Mouse (Mus musculus): Measurements from ENCODE around the gene Olfr110. TPM values are rescaled to one million over a fixed set of nuclear protein-coding genes. Genes with fewer than 3 reads are reported as not detected.
"Not testable (repeated sequence)": the region's sequence is repeated elsewhere in the genome, so short reads cannot be mapped to it uniquely, and the experiment has no call there.

Olfr110 gene
- total and polyA plus RNA-seq, 3 experiments = not detected

DNA sequence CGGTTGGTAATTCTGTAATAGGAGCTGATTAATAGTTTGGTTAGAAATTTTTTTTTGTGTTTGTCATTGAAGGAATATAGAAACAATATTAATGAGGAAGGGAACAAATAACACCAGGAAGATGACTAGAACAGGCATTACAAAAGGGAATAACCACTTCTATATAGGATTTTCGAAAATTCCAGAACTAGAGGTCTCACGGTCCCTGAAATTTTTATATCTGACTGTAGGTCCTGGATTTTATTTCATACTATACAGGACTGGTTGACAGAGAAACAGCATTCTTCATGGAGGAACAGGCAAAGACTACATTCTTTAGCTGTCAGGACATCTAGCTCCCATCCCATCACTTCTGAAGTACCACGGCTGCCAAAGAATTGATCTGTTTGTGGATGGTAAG is 15.5 kb downstream of the Olfr110 start, which contains the start of gene Olfr111:
Gene Olfr111 (plus strand): TSS at position 301 of the 400 bp plus-strand sequence.
- Histone ChIP-seq H3K36me3 (ENCODE audit: control insufficient read depth in 1 of 2, insufficient read depth in 2 of 2, low read length in 2 of 2) (no peaks in the 10 kb centered on the region), H3K4me1 (ENCODE audit: control insufficient read depth in 1 of 2, insufficient read depth in 2 of 2, low read length in 2 of 2) (no peaks in the 10 kb centered on the region), H3K27ac (ENCODE audit: control insufficient read depth, low read depth, low read length) (no peak within 1 kb of the TSS), H3K27me3 (ENCODE audit: control insufficient read depth in 1 of 2, insufficient read depth in 2 of 2, low read length in 2 of 2) (no peaks in the 10 kb centered on the region), H3K9ac (ENCODE audit: control insufficient read depth, low read depth, low read length, poor library complexity, severe bottlenecking) (no peak within 1 kb of the TSS), H3K9me3 (replicated peaks; ENCODE audit: insufficient read depth, low read length) (no peaks in the 10 kb centered on the region), H3K4me3 (ENCODE audit: control insufficient read depth in 1 of 2, insufficient read depth in 1 of 2, low read depth in 2 of 2, low read length in 2 of 2) (no peak within 1 kb of the TSS), H3K79me2 (ENCODE audit: control insufficient read depth, insufficient read depth, low read length, poor library complexity) (no peaks in the 10 kb centered on the region)
- DNase-seq (ENCODE audit: low read depth, low spot score) = no peak
- TF ChIP-seq ZMIZ1 (IDR thresholded peaks at IDR 0.05; ENCODE audit: low read depth, low read length) (no peak), MAZ (IDR thresholded peaks at IDR 0.05; ENCODE audit: low read depth, low read length) (no peak), MAX (IDR thresholded peaks at IDR 0.05; ENCODE audit: low read length) (no peak), USF2 (IDR thresholded peaks at IDR 0.05; ENCODE audit: borderline replicate concordance in 1 of 2, insufficient read depth in 1 of 2, low read depth in 1 of 2, low read length in 2 of 2) (no peak), CHD2 (IDR thresholded peaks at IDR 0.05; ENCODE audit: low read length) (no peak)

DNA sequence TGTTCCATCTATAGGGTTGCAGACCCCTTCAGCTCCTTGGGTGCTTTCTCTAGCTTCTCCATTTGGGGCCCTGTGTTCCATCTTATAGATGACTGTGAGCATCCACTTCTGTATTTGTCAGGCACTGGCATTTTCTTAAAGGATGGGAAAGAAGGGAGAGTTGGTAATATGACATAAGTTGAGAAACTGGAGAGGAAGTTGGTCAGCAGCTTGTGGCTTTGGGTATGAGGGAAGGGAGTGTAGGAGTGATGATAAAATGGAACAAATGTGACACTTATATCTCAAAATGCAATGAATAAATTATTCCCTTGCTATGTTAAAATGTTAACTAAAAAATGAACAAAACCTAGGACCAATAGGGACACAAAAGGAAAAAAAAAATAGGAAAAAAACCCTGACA is 32.3 kb downstream of the Olfr110 start:
- not testable (repeated sequence) for H3K9ac ChIP-seq (ENCODE audit: control insufficient read depth, low read depth, low read length, poor library complexity, severe bottlenecking); H3K27ac ChIP-seq (ENCODE audit: control insufficient read depth, low read depth, low read length); DNase-seq (ENCODE audit: low read depth, low spot score)

DNA sequence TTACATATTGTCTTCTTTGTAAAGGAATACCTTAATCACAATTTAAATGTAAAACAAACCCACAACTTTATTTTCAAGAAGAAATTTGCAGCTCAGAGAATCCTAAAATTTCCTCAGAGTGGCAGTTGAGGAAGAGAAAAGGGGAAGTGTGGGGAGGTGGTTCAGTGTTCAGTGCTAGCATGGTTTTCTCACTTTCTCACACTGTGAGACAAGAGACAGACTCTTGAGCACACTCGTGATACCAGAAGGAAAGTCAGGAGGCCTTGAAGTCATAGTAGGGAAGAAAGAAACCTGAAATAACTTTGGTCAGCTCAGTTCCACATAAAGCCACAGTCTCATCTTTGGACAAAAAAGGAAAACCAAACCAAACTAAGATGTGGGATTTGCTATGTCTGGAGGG is 33.2 kb downstream of the Olfr110 start:
- not testable (repeated sequence) for H3K4me1 ChIP-seq (ENCODE audit: control insufficient read depth in 1 of 2, insufficient read depth in 2 of 2, low read length in 2 of 2); DNase-seq (ENCODE audit: low read depth, low spot score); H3K36me3 ChIP-seq (ENCODE audit: control insufficient read depth in 1 of 2, insufficient read depth in 2 of 2, low read length in 2 of 2); H3K9me3 ChIP-seq (replicated peaks; ENCODE audit: insufficient read depth, low read length); H3K79me2 ChIP-seq (ENCODE audit: control insufficient read depth, insufficient read depth, low read length, poor library complexity); H3K27me3 ChIP-seq (ENCODE audit: control insufficient read depth in 1 of 2, insufficient read depth in 2 of 2, low read length in 2 of 2); H3K4me3 ChIP-seq (ENCODE audit: control insufficient read depth in 1 of 2, insufficient read depth in 1 of 2, low read depth in 2 of 2, low read length in 2 of 2); H3K9ac ChIP-seq (ENCODE audit: control insufficient read depth, low read depth, low read length, poor library complexity, severe bottlenecking); H3K27ac ChIP-seq (ENCODE audit: control insufficient read depth, low read depth, low read length)

More for the DNA sequence above, 32.3 kb downstream of the Olfr110 start:
- not testable (repeated sequence) for H3K36me3 ChIP-seq (ENCODE audit: control insufficient read depth in 1 of 2, insufficient read depth in 2 of 2, low read length in 2 of 2); H3K79me2 ChIP-seq (ENCODE audit: control insufficient read depth, insufficient read depth, low read length, poor library complexity); H3K4me3 ChIP-seq (ENCODE audit: control insufficient read depth in 1 of 2, insufficient read depth in 1 of 2, low read depth in 2 of 2, low read length in 2 of 2); H3K9me3 ChIP-seq (replicated peaks; ENCODE audit: insufficient read depth, low read length); H3K27me3 ChIP-seq (ENCODE audit: control insufficient read depth in 1 of 2, insufficient read depth in 2 of 2, low read length in 2 of 2); H3K4me1 ChIP-seq (ENCODE audit: control insufficient read depth in 1 of 2, insufficient read depth in 2 of 2, low read length in 2 of 2)

DNA sequence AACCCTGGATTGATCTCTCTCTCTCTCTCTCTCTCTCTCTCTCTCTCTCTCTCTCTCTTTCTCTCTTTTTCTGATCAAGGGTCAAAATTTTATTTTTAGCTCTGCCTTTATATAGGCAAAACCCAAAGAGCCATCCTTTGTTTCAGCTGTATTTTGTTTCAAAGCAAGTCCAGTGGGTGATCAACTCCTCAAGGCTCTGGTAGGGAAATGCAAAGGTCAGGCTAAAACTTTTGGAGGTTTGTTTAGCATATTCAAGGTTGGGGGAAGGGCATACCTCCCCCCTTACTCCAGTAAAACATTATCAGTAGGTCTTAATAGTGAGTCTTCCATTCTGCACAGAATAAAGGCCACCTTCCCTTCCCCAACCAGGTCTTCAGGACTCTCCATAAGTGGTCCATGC is 42.9 kb downstream of the Olfr110 start:
- Histone ChIP-seq H3K36me3 (ENCODE audit: control insufficient read depth in 1 of 2, insufficient read depth in 2 of 2, low read length in 2 of 2) (no peaks in the 10 kb centered on the region), H3K79me2 (ENCODE audit: control insufficient read depth, insufficient read depth, low read length, poor library complexity) (no peaks in the 10 kb centered on the region), H3K9me3 (replicated peaks; ENCODE audit: insufficient read depth, low read length) (no peaks in the 10 kb centered on the region), H3K9ac (ENCODE audit: control insufficient read depth, low read depth, low read length, poor library complexity, severe bottlenecking) (no peak overlapping the region), H3K27me3 (ENCODE audit: control insufficient read depth in 1 of 2, insufficient read depth in 2 of 2, low read length in 2 of 2) (no peaks in the 10 kb centered on the region), H3K4me1 (ENCODE audit: control insufficient read depth in 1 of 2, insufficient read depth in 2 of 2, low read length in 2 of 2) (no peaks in the 10 kb centered on the region; a peak in 1 of 4 replicates), H3K4me3 (ENCODE audit: control insufficient read depth in 1 of 2, insufficient read depth in 1 of 2, low read depth in 2 of 2, low read length in 2 of 2) (no peak overlapping the region), H3K27ac (ENCODE audit: control insufficient read depth, low read depth, low read length) (no peak overlapping the region)
- DNase-seq (ENCODE audit: low read depth, low spot score) = no peak
- no peak for TF ChIP-seq ELF1 (IDR thresholded peaks at IDR 0.05; ENCODE audit: low read depth, low read length)
- TF ChIP-seq TAL1 (IDR thresholded peaks at IDR 0.05; ENCODE audit: low read length) = no peak
- TF ChIP-seq ZC3H11A (IDR thresholded peaks at IDR 0.05; ENCODE audit: low read depth, low read length) = no peak
- no peak for TF ChIP-seq MEF2A (IDR thresholded peaks at IDR 0.05; ENCODE audit: extremely low read depth, insufficient replicate concordance, low read depth, low read length, poor library complexity, severe bottlenecking)
- no peak for TF ChIP-seq POLR2AphosphoS2 (IDR thresholded peaks at IDR 0.05; ENCODE audit: low read length)
- no peak for TF ChIP-seq TCF12 (IDR thresholded peaks at IDR 0.05; ENCODE audit: low read depth, low read length)

DNA sequence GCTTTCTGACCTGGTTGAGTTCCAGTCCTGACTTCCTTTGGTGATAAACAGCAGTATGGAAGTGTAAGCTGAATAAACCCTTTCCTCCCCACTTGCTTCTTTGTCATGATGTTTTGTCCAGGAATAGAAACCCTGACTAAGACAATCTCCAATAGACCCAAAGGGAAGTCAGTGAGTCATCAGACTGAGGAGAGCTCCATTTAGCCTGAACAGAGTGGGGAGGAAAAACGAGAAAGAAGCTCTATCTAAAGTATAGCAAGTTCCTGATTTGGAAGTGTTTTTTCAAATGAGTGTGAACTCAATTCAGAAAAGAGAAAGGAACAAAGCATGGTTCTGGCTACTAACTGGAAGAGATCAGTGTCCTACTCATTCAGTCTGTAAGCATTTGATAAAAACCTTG is 46.1 kb downstream of the Olfr110 start:
- not testable (repeated sequence) for H3K27ac ChIP-seq (ENCODE audit: control insufficient read depth, low read depth, low read length); H3K79me2 ChIP-seq (ENCODE audit: control insufficient read depth, insufficient read depth, low read length, poor library complexity); DNase-seq (ENCODE audit: low read depth, low spot score); H3K4me1 ChIP-seq (ENCODE audit: control insufficient read depth in 1 of 2, insufficient read depth in 2 of 2, low read length in 2 of 2); H3K9me3 ChIP-seq (replicated peaks; ENCODE audit: insufficient read depth, low read length); H3K36me3 ChIP-seq (ENCODE audit: control insufficient read depth in 1 of 2, insufficient read depth in 2 of 2, low read length in 2 of 2); H3K4me3 ChIP-seq (ENCODE audit: control insufficient read depth in 1 of 2, insufficient read depth in 1 of 2, low read depth in 2 of 2, low read length in 2 of 2); H3K27me3 ChIP-seq (ENCODE audit: control insufficient read depth in 1 of 2, insufficient read depth in 2 of 2, low read length in 2 of 2); H3K9ac ChIP-seq (ENCODE audit: control insufficient read depth, low read depth, low read length, poor library complexity, severe bottlenecking)

Measured in MEL (cell line).